Mouse (Mus musculus): Measurements from ENCODE around the gene Snw1. TPM values are rescaled to one million over a fixed set of nuclear protein-coding genes. Genes with fewer than 3 reads are reported as not detected.
A peak's percentile ranks its signal among the peaks of the same experiment; 100 is the strongest.

Snw1 gene
- polyA plus RNA-seq, 1 experiment from 2014 or later, result 134 TPM

DNA sequence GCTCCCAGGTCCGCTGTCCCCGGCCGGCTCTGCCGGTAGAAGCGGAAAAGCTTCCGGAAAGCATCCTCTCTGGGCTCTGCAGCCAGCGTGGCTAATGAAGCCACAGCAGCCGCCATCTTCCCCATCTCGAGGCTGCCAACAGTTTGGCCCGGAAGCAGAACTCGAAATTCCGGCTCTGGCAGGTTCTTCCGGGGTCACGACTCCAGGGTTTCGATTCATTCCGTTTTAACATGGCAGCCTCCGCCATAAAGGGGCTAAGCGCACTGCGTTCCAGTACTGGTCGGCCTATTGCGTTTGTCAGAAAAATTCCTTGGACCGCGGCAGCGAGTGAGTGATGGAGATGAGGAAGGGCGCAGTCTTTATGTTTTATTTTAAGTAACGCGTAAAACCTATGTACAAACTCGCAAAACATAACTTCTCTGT lies 28.4 kb downstream of the Snw1 start, which contains the start of the genes Slirp and Alkbh1:
Slirp (plus strand) TSS at position 197 of the 423 bp plus-strand sequence.
Alkbh1 (minus strand) TSS at position 318 of the 423 bp plus-strand sequence.
- H3K4me1 ChIP-seq, result peaks cover 22% of the 10 kb centered on the region
- WGBS, result under 1% methylated on average over 28 of the region's 28 CpGs
- peak within 1 kb of the TSS; percentile 98 for H3K4me3 ChIP-seq
- H3K9me3 ChIP-seq (replicated peaks), result no peaks in the 10 kb centered on the region
- peak within 1 kb of the TSS; percentile 86 for H3K27ac ChIP-seq
- peaks cover 44% of the 10 kb centered on the region for H3K36me3 ChIP-seq
- ATAC-seq (ENCODE audit: low FRiP score), result peak; percentile 94
- peak within 1 kb of the TSS; percentile 82 for H3K4me2 ChIP-seq (replicated peaks)
- no peaks in the 10 kb centered on the region for H3K27me3 ChIP-seq
- peak within 1 kb of the TSS; percentile 95 for H3K9ac ChIP-seq

DNA sequence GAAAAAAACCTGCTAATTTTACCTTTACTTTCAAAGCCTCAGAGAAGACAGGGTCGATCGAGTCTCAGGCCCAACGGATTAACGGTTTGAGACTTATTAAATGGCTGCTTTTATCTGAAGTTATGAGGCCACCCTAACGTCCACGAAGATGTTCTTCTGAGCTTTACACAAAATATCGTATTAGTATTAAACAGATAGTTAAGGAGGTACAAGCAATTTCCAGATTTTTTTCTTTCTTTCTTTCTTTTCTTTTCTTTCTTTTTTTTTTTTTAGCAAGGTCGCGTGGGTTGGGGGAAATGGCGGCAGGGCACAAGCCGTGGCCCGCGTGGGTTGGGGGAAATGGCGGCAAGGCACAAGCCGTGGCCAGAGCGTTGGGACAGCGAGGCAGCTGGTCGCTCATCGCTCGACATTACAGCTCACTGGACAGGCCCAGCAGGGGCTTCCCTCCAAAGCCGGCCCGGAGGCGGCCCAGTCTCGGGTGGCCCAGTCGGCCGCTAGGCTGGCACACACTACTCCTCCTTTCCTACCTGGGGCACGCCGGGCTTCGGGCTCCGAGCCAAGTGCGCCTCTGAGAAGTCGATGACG lies 28.9 kb downstream of the Snw1 start:
- H3K9me3 ChIP-seq (replicated peaks), result no peaks in the 10 kb centered on the region
- H3K36me3 ChIP-seq, result peaks cover 42% of the 10 kb centered on the region
- H3K4me1 ChIP-seq, result peaks cover 22% of the 10 kb centered on the region
- peak overlapping the region; percentile 98 for H3K4me3 ChIP-seq
- WGBS, result under 1% methylated on average over 33 of the region's 33 CpGs
- H3K27ac ChIP-seq, result peak overlapping the region; percentile 86
- H3K9ac ChIP-seq, result peak overlapping the region; percentile 95
- H3K27me3 ChIP-seq, result no peaks in the 10 kb centered on the region
- ATAC-seq (ENCODE audit: low FRiP score), result peak; percentile 91
- H3K4me2 ChIP-seq (replicated peaks), result peak overlapping the region; percentile 82

DNA sequence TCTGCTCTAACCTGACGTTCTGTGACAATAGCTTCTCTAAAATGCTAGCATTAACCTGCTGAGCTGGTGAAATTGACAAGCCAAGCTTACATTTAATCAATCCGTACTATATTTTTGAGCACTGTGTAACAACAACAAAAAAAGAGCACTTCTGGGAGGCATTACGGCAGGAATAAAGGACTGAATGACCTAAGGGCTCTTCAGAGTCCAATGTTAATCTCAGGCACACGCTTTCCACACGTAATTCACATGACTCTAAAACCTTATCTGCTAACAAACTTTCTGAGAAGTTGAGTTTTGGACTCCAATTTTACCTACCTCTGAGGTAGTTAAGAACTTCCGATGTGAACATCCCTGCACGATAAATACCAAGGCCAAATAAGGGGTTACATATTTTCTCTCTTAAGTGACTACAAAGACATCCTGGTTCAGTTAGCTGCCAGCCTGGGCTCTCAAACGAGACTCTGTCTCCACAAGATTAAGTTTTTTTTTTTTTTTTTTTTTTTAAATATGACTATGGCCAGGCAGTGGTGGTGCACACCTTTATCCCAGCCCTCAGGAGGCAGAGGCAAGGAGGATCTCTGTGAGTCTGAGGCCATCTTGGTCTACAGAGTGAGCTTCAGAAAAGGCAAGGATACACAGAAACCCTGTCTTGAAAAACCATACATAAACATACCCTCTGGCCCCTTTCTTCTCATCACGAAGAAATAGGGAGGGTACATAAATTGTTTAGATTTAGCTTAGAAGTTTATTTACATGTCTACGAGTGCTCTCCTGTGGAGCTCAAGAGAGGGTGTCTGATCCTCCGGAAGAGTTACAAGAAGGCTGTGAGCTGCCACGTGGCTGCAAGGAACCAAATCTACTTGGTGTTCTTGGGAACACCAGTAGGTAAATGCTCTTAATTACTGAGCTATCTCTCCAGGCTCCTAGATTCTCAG lies 29.6 kb downstream of the Snw1 start:
- Histone ChIP-seq H3K9ac (peak overlapping the region; percentile 95), H3K36me3 (peaks cover 42% of the 10 kb centered on the region), H3K4me3 (peak overlapping the region; percentile 98), H3K9me3 (replicated peaks) (no peaks in the 10 kb centered on the region), H3K4me2 (replicated peaks) (peak overlapping the region; percentile 82), H3K4me1 (peaks cover 22% of the 10 kb centered on the region), H3K27ac (no peak overlapping the region), H3K27me3 (no peaks in the 10 kb centered on the region)
- no peak for ATAC-seq (ENCODE audit: low FRiP score)
- 38% methylated on average over 12 of the region's 12 CpGs for whole genome bisulfite sequencing

DNA sequence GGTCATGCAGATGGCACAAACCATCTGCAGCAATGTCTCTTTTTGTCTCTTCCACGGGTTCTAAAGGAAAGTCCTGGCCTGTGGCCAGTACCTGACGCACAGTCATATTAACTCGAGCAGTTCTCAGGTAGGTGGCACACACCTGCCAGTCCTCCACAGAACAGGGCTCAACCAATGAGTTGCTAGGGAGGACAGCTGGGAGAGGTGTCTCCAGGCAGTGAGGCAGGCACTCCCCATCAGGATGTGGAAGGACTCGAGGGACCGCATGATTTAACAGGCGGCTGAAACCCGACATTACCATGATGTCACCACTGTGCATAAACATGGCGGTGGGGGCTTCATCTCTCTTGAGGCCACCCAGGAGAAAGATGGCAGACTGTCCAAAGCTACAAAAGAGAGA lies 43.2 kb downstream of the Snw1 start:
- Histone ChIP-seq H3K36me3 (peaks cover 81% of the 10 kb centered on the region), H3K9me3 (replicated peaks) (no peaks in the 10 kb centered on the region), H3K27me3 (no peaks in the 10 kb centered on the region), H3K4me2 (replicated peaks) (no peak overlapping the region), H3K9ac (no peak overlapping the region), H3K27ac (no peak overlapping the region), H3K4me1 (0 out of 2 replicates have a peak, but pooled peaks cover 6% of the 10 kb centered on the region), H3K4me3 (no peak overlapping the region)
- no peak for ATAC-seq (ENCODE audit: low FRiP score)
- WGBS, result 90% methylated on average over 8 of the region's 8 CpGs

DNA sequence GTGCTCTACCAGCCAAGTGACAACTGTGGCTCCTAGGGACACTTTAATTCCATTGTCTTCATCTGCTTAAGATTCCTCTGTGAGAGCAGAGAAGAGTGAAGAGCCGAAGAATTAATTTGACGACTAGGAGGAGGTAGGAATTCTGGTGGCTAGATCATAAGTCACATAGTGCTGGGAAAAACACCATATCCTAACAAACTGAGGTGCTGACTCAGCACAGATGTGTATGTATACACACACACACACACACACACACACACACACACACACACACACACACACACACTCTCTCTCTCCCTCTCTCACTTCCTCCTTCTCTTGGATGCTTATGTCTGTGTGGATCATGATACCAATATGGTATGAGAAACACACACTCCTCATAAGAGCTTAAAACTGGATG lies 43.8 kb downstream of the Snw1 start:
- ATAC-seq (ENCODE audit: low FRiP score), result no peak
- no peak overlapping the region for H3K27ac ChIP-seq
- no peaks in the 10 kb centered on the region for H3K27me3 ChIP-seq
- H3K9ac ChIP-seq, result no peak overlapping the region
- 0 out of 2 replicates have a peak, but pooled peaks cover 6% of the 10 kb centered on the region for H3K4me1 ChIP-seq
- no peak overlapping the region for H3K4me3 ChIP-seq
- H3K4me2 ChIP-seq (replicated peaks), result no peak overlapping the region
- H3K9me3 ChIP-seq (replicated peaks), result no peaks in the 10 kb centered on the region
- peaks cover 78% of the 10 kb centered on the region for H3K36me3 ChIP-seq
- WGBS, result 92% methylated on average over 2 of the region's 2 CpGs

DNA sequence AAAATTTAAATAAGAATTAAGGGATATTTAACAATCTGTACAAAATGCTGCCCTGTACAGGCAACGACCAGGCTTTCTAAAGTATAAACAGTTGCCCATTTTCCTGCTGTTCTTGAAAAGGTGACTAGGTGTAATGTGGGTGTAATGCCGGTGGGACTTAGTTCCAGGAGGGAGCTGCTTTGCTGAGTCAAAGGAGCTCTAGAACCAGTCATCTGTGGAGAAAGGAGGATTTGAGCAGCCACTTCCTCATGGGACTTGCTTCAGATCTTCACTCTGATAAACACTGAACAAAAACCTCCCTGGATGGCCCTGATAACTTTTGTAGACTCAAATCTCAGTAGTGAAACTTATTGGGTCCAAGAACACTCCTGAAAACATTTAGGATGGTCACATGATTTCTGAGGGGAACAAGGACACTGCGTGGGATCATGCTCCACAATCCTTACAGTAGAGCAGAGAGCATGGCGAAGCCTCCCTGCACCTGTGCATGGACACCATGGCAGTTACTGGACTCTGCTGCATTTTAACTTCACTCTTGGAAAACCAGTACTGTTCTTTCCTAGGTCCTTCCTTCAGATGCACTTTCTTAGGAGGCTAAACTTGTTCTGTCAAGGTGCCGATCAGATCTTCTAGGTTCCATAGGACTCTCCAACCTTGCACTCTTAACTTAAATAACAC lies 45.6 kb downstream of the Snw1 start:
- no peak overlapping the region for H3K4me2 ChIP-seq (replicated peaks)
- H3K4me3 ChIP-seq, result no peak overlapping the region
- no peak overlapping the region for H3K9ac ChIP-seq
- no peak for ATAC-seq (ENCODE audit: low FRiP score)
- no peaks in the 10 kb centered on the region for H3K27me3 ChIP-seq
- 94% methylated on average over 5 of the region's 5 CpGs for WGBS
- H3K36me3 ChIP-seq, result peaks cover 62% of the 10 kb centered on the region
- H3K27ac ChIP-seq, result no peak overlapping the region
- no peaks in the 10 kb centered on the region for H3K9me3 ChIP-seq (replicated peaks)
- 0 out of 2 replicates have a peak, but pooled peaks cover 6% of the 10 kb centered on the region for H3K4me1 ChIP-seq

DNA sequence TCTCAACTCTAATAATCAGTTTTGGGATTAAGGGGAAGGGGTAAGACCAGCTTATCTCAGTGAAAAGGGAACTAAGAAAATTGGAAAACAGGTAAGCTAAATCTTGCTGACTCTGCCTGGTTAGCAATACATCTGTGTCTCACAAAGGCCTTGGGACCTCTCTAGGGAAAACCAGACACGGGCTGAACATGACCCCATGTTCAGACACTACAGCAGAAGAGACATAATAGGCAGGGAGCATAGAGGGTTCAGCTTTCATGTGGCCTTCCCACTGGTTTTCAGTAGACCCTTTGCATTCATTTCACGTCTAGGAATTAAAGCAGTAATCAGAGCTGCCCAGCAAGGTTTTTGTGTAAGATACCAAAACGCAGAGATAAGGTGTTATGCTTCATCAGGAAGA lies 47.6 kb downstream of the Snw1 start:
- peaks cover 43% of the 10 kb centered on the region for H3K36me3 ChIP-seq
- peak overlapping the region; percentile 52 for H3K27ac ChIP-seq
- H3K4me1 ChIP-seq, result peaks cover 11% of the 10 kb centered on the region
- no peak overlapping the region for H3K9ac ChIP-seq
- H3K4me3 ChIP-seq, result no peak overlapping the region
- H3K27me3 ChIP-seq, result no peaks in the 10 kb centered on the region
- WGBS, result 32% methylated on average over 3 of the region's 3 CpGs
- ATAC-seq (ENCODE audit: low FRiP score), result no peak
- no peaks in the 10 kb centered on the region for H3K9me3 ChIP-seq (replicated peaks)
- no peak overlapping the region for H3K4me2 ChIP-seq (replicated peaks)

DNA sequence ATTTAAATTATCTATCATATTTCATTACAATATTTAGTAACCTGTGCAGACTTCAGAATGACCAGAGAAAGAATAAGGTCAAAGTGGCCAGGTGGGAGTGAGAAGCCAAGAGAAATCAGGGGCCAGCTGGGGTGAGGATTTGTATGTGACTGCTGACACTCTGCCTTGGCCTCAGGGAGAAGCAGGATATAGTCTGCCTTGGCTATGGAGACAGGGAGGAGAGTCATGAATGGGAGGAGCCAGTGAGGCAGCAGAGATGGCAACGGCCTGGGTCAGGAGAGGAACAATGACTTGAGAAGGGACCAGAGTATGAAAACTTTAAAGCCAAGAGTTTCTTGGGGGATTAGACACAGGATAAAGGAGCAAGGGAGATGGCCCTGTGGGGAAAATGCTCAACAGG lies 48.4 kb downstream of the Snw1 start:
- Histone ChIP-seq H3K27ac (no peak overlapping the region), H3K9ac (no peak overlapping the region), H3K36me3 (peaks cover 35% of the 10 kb centered on the region), H3K27me3 (no peaks in the 10 kb centered on the region), H3K4me2 (replicated peaks) (no peak overlapping the region), H3K4me3 (no peak overlapping the region), H3K9me3 (replicated peaks) (no peaks in the 10 kb centered on the region), H3K4me1 (peaks cover 19% of the 10 kb centered on the region)
- ATAC-seq (ENCODE audit: low FRiP score), result no peak
- WGBS, result 34% methylated on average over 1 of the region's 1 CpGs

DNA sequence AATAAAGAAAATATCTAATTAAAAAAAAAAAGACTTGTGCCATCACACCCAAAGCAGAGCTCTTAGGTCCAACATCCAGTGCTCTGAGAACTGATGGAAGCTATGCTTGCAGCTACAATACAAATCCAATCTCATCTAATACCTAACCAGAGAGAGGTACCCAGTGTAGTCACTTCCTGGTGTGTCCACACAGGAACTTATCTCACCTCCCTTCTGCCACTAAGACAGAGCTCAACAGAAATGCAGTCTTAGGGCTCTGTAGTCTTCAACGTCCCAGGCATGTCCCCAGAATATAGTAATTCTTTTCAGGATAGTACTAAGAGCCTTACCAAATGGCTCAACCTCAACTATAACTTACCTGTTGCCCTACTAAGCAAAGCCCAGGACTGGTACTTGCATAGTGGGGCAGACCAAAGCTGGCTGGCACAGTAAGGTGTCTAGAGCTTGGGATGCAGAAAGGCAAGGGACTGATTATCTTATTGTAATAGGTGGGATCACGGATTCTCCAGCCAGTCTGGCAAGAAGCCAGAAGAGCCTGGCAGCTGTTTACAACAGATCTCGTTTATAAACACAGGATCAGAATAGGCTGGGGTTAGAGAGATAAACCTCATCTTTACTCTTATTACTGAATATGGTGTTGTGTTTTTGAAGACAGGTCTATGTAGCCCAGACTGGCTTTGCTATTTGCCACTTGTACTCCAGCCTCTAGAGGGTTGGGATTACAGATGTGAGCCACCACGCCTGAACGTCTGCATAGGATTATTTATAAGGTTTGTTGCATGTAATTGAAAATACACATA lies 50.2 kb downstream of the Snw1 start:
- Histone ChIP-seq H3K27me3 (no peaks in the 10 kb centered on the region), H3K27ac (no peak overlapping the region), H3K36me3 (peaks cover 19% of the 10 kb centered on the region), H3K4me3 (no peak overlapping the region), H3K4me1 (peaks cover 19% of the 10 kb centered on the region), H3K9me3 (replicated peaks) (no peaks in the 10 kb centered on the region), H3K9ac (no peak overlapping the region), H3K4me2 (replicated peaks) (no peak overlapping the region)
- WGBS, result 76% methylated on average over 5 of the region's 5 CpGs
- no peak for ATAC-seq (ENCODE audit: low FRiP score)

DNA sequence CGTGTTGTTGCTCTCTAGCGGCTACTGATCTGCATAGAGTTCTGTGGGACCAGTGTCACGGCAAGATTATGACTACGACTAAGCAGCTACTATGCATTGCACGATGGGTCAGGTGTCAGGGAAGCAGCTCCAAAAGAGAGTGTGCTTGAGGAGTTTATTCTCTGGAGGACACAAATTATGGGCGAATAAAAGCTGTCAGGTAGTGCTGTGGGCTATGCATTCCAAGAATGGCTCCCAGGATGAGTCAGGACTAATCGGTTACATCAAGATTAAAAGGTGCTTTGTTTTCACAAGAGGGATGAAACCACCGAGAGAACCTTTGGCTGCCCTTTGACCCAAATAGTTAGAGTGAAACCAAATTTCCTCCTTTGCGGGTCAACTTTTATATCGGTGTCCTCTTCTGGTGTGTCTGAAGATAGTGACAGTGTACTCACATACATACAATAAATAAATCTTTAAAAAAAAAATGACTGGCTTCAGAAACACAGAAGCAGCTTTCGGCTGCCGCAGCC lies 52.0 kb downstream of the Snw1 start:
- no peak overlapping the region for H3K9ac ChIP-seq
- H3K4me2 ChIP-seq (replicated peaks), result no peak overlapping the region
- H3K27ac ChIP-seq, result peak overlapping the region; percentile 83
- H3K36me3 ChIP-seq, result 0 out of 2 replicates have a peak, but pooled peaks cover 3% of the 10 kb centered on the region
- no peak overlapping the region for H3K4me3 ChIP-seq
- no peaks in the 10 kb centered on the region for H3K27me3 ChIP-seq
- 74% methylated on average over 12 of the region's 12 CpGs for WGBS
- H3K4me1 ChIP-seq, result peaks cover 19% of the 10 kb centered on the region
- H3K9me3 ChIP-seq (replicated peaks), result no peaks in the 10 kb centered on the region
- ATAC-seq (ENCODE audit: low FRiP score), result no peak

DNA sequence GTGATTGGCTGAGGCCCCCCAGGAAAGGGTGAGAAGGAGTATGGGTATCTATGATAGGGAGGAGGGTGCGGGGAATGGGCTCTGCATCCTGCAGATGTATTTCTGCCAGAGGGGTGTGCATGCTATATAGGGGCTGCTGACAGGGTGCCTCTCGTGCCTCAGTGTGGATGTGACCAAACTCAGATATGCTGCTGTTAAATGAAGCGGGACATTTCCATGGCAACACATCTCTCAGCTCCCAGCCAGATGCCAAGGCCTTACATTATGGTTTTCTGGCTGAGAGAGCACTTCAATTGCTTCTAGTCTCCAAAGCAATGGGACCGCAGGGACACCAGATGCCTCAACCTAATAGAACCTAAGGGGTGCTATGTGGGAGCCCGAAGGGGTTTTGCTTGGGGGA lies 53.2 kb downstream of the Snw1 start:
- Histone ChIP-seq H3K27ac (peak overlapping the region; percentile 83), H3K9me3 (replicated peaks) (no peaks in the 10 kb centered on the region), H3K36me3 (0 out of 2 replicates have a peak, but pooled peaks cover 3% of the 10 kb centered on the region), H3K4me1 (peaks cover 13% of the 10 kb centered on the region), H3K4me3 (no peak overlapping the region), H3K9ac (no peak overlapping the region), H3K27me3 (no peaks in the 10 kb centered on the region), H3K4me2 (replicated peaks) (no peak overlapping the region)
- peak; percentile 94 for ATAC-seq (ENCODE audit: low FRiP score)
- whole genome bisulfite sequencing, result 42% methylated on average over 5 of the region's 5 CpGs

Measured in hindbrain, embryonic 12.5 days (tissue).